In genomic region chr3:20198869-20199268, GRCm38 (mm10) we compare ENCODE assay signal across 8 mouse cellular contexts. TPM values are rescaled to one million over a fixed set of nuclear protein-coding genes. Genes with fewer than 3 reads are reported as not detected.
DNase-seq lines count a peak whose midpoint lies in the region; ATAC-seq and TF ChIP-seq lines count a peak whose summit lies in the region.

No protein-coding gene starts in this region.

- H3K9ac ChIP-seq in forebrain, embryonic 16.5 days (replicated peaks; ENCODE audit: low read depth, low read length): no peak overlapping the region
- H3K9ac ChIP-seq in kidney, postnatal 0 days (ENCODE audit: low read depth, low read length): no peak overlapping the region
- no peak overlapping the region for H3K9ac ChIP-seq in liver, embryonic 13.5 days
- H3K9ac ChIP-seq in neural tube, embryonic 13.5 days: no peak overlapping the region

- H3K9me3 ChIP-seq in forebrain, embryonic 16.5 days (ENCODE audit: control insufficient read depth, low read length): no peaks in the 10 kb centered on the region
- no peaks in the 10 kb centered on the region for H3K9me3 ChIP-seq in kidney, postnatal 0 days (replicated peaks; ENCODE audit: low read length)
- no peaks in the 10 kb centered on the region for H3K9me3 ChIP-seq in liver, embryonic 13.5 days (replicated peaks)
- H3K9me3 ChIP-seq in neural tube, embryonic 13.5 days: no peaks in the 10 kb centered on the region

- WGBS in forebrain, embryonic 16.5 days: 28% methylated on average over 6 of the region's 6 CpGs
- 28% methylated on average over 6 of the region's 6 CpGs for WGBS in kidney, postnatal 0 days
- 19% methylated on average over 6 of the region's 6 CpGs for WGBS in liver, embryonic 13.5 days (ENCODE audit: insufficient replicate concordance)
- WGBS in neural tube, embryonic 13.5 days: 27% methylated on average over 6 of the region's 6 CpGs

- no peak overlapping the region for H3K27ac ChIP-seq in forebrain, embryonic 16.5 days (ENCODE audit: low read length)
- H3K27ac ChIP-seq in kidney, postnatal 0 days: no peak overlapping the region
- H3K27ac ChIP-seq in liver, embryonic 13.5 days: no peak overlapping the region
- H3K27ac ChIP-seq in neural tube, embryonic 13.5 days (replicated peaks): no peak overlapping the region

- no peak overlapping the region for H3K4me3 ChIP-seq in forebrain, embryonic 16.5 days (replicated peaks; ENCODE audit: low read length)
- H3K4me3 ChIP-seq in kidney, postnatal 0 days (replicated peaks; ENCODE audit: low read depth, low read length): no peak overlapping the region
- H3K4me3 ChIP-seq in liver, embryonic 13.5 days (replicated peaks): no peak overlapping the region
- H3K4me3 ChIP-seq in neural tube, embryonic 13.5 days: no peak overlapping the region

- no peak overlapping the region for H3K4me2 ChIP-seq in forebrain, embryonic 16.5 days (ENCODE audit: low read length)
- H3K4me2 ChIP-seq in kidney, postnatal 0 days (ENCODE audit: low read length): no peak overlapping the region
- H3K4me2 ChIP-seq in liver, embryonic 13.5 days: no peak overlapping the region
- H3K4me2 ChIP-seq in neural tube, embryonic 13.5 days: no peak overlapping the region

- TF ChIP-seq CTCF in kidney, postnatal 0 days (IDR thresholded peaks at IDR 0.05; ENCODE audit: low read depth): peak; percentile 96

- H3K36me3 ChIP-seq in forebrain, embryonic 16.5 days (ENCODE audit: control insufficient read depth, insufficient read depth): no peaks in the 10 kb centered on the region
- H3K36me3 ChIP-seq in kidney, postnatal 0 days (ENCODE audit: insufficient read depth, low read length): no peaks in the 10 kb centered on the region
- H3K36me3 ChIP-seq in liver, embryonic 13.5 days: no peaks in the 10 kb centered on the region
- H3K36me3 ChIP-seq in neural tube, embryonic 13.5 days: no peaks in the 10 kb centered on the region

- no peaks in the 10 kb centered on the region for H3K4me1 ChIP-seq in forebrain, embryonic 16.5 days (replicated peaks; ENCODE audit: control insufficient read depth, insufficient read depth, low read length)
- no peaks in the 10 kb centered on the region for H3K4me1 ChIP-seq in kidney, postnatal 0 days (replicated peaks; ENCODE audit: insufficient read depth, low read length)
- H3K4me1 ChIP-seq in liver, embryonic 13.5 days (replicated peaks): no peaks in the 10 kb centered on the region
- H3K4me1 ChIP-seq in neural tube, embryonic 13.5 days (replicated peaks): no peaks in the 10 kb centered on the region

- DNase-seq in A20 (ENCODE audit: low read depth, low spot score): peak; percentile 58
- peak; percentile 23 for DNase-seq in MEL-GATA-1-ER (ENCODE audit: extremely low read depth, low read depth)
- peak; percentile 16 to 51 for DNase-seq in cerebellum, adult 18-20 months
- DNase-seq in kidney, postnatal 0 days (ENCODE audit: low spot score): peak; percentile 56
- DNase-seq in liver, embryonic 13.5 days: peak; percentile 19
- peak; percentile 68 for DNase-seq in thymus, postnatal 0 days (ENCODE audit: low spot score)

- peak; percentile 77 for ATAC-seq in forebrain, embryonic 16.5 days
- ATAC-seq in kidney, postnatal 0 days (replicated peaks; ENCODE audit: low FRiP score, low read depth): 0 out of 2 replicates have a peak, but pooled peaks have one; percentile 61
- ATAC-seq in liver, embryonic 13.5 days (ENCODE audit: low read depth): no peak
- peak; percentile 50; the same call in 1 of the 2 replicates for ATAC-seq in neural tube, embryonic 13.5 days (ENCODE audit: low read depth)

- H3K27me3 ChIP-seq in forebrain, embryonic 16.5 days (replicated peaks; ENCODE audit: control insufficient read depth, insufficient read depth, low read length): no peaks in the 10 kb centered on the region
- H3K27me3 ChIP-seq in kidney, postnatal 0 days (ENCODE audit: insufficient read depth, low read length): no peaks in the 10 kb centered on the region
- no peaks in the 10 kb centered on the region for H3K27me3 ChIP-seq in liver, embryonic 13.5 days
- H3K27me3 ChIP-seq in neural tube, embryonic 13.5 days: no peaks in the 10 kb centered on the region

RNA-seq across cellular contexts. Expression of gene Cpa3, which starts 43.1 kb away (rescaled TPM):
- 0.28 and 0.71 TPM in 2 replicates for polyA plus RNA-seq in forebrain, embryonic 16.5 days (2015; fragmentation: Nextera tagmentation; extraction: Ambion mirVana)
- polyA plus RNA-seq in kidney, postnatal 0 days (2015; fragmentation: Nextera tagmentation; extraction: Ambion mirVana): 1.4 and 4.6 TPM in 2 replicates
- 6.1 and 7.0 TPM in 2 replicates for polyA plus RNA-seq in liver, embryonic 13.5 days (2015; fragmentation: Nextera tagmentation; extraction: Ambion mirVana)
- polyA plus RNA-seq in neural tube, embryonic 13.5 days (2015; fragmentation: Nextera tagmentation; extraction: Ambion mirVana): 0.27 and 1.6 TPM in 2 replicates
- 32.4 and 35.9 TPM in 2 replicates for polyA plus RNA-seq in thymus, postnatal 0 days (2015; fragmentation: Nextera tagmentation; extraction: Ambion mirVana)

RNA-seq across cellular contexts. Expression of gene Gyg, which starts 43.8 kb away (rescaled TPM):
- 29.4 and 34.6 TPM in 2 replicates for polyA plus RNA-seq in forebrain, embryonic 16.5 days (2015; fragmentation: Nextera tagmentation; extraction: Ambion mirVana)
- 48.3 and 50.0 TPM in 2 replicates for polyA plus RNA-seq in kidney, postnatal 0 days (2015; fragmentation: Nextera tagmentation; extraction: Ambion mirVana)
- polyA plus RNA-seq in liver, embryonic 13.5 days (2015; fragmentation: Nextera tagmentation; extraction: Ambion mirVana): 25.6 and 28.5 TPM in 2 replicates
- 39.8 and 42.3 TPM in 2 replicates for polyA plus RNA-seq in neural tube, embryonic 13.5 days (2015; fragmentation: Nextera tagmentation; extraction: Ambion mirVana)
- 56.1 and 58.1 TPM in 2 replicates for polyA plus RNA-seq in thymus, postnatal 0 days (2015; fragmentation: Nextera tagmentation; extraction: Ambion mirVana)
